Mouse (Mus musculus): ENCODE measurements around the gene Ap1ar.
"Not testable (repeated sequence)": the region's sequence is repeated elsewhere in the genome, so short reads cannot be mapped to it uniquely, and the experiment has no call there.

- not testable (repeated sequence) for TF ChIP-seq CTCF (IDR thresholded peaks at IDR 0.05; ENCODE audit: extremely low read depth, insufficient read depth, insufficient read length, insufficient replicate concordance); POLR2A (IDR thresholded peaks at IDR 0.05; ENCODE audit: low read depth, low read length)
Observed at GRCm38 (mm10) chr3:127783680-127784079, 53.6 kb downstream of the Ap1ar start.

Measured in spleen, adult 2 months (tissue).